Mouse (Mus musculus): Measurements from ENCODE around the gene Lypd4. TPM values are rescaled to one million over a fixed set of nuclear protein-coding genes. Genes with fewer than 3 reads are reported as not detected.
"Not testable (repeated sequence)": the region's sequence is repeated elsewhere in the genome, so short reads cannot be mapped to it uniquely, and the experiment has no call there.

Lypd4 gene
- polyA plus RNA-seq, 1 experiment from 2014 or later: not detected

DNA sequence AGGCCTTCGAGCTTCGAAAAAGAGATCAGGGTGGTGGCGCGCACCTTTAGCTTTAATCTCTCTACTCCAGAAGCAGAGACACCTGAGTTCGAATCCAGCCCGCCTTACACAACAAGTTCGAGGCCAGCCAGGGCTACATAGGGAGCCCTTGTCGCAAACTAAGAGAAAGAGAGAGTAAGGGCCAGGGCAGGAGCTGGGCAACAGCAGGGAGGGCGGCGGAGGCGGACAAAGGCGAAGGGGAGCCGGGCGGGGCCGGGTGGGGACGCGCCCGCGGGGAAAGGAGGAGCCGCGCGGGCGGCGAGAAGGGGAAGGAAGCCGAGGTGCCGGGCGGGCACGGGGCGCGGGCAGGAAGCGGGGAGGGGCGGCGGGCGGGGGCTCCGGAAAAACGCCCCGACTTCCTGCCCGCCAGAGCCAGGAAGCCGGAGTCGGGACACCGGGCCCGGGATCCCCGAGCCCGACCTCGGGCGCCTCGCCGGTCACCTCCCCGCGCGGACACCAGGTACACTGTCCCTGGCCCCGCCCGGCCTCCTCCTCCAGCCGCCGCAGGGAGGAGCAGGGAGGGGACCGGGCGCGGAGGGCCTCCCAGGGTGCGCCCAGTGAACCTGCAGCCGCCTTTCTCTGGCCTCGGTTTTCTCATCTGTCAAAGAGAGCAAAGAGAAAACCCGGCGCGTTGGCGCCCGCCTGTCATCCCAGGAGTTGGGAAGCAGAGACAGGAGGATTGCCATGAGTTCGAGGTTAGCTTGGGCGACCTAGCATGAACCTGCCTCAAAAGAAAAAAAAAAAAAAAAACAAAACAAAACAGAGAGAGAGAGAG is 33.1 kb upstream of the Lypd4 start, which contains the start of gene Arhgef1:
Gene Arhgef1 (plus strand): TSS at position 283 of the 814 bp plus-strand sequence.
- Histone ChIP-seq H3K4me2 (replicated peaks; ENCODE audit: low read depth, low read length) (peak within 1 kb of the TSS; percentile 71), H3K27me3 (ENCODE audit: control insufficient read depth, insufficient read depth, low read length) (no peaks in the 10 kb centered on the region), H3K27ac (ENCODE audit: low read length) (peak within 1 kb of the TSS; percentile 86), H3K9ac (replicated peaks; ENCODE audit: low read depth, low read length) (peak within 1 kb of the TSS; percentile 72), H3K9me3 (ENCODE audit: control insufficient read depth, low read depth, low read length) (no peaks in the 10 kb centered on the region), H3K4me3 (ENCODE audit: low read depth, low read length) (peak within 1 kb of the TSS; percentile 70), H3K4me1 (ENCODE audit: control insufficient read depth, insufficient read depth, low read length) (peaks cover 24% of the 10 kb centered on the region), H3K36me3 (ENCODE audit: control insufficient read depth, insufficient read depth, low read length) (peaks cover 2% of the 10 kb centered on the region; the same call in 1 of the 2 replicates)
- peak; percentile 11; the same call in 1 of the 2 replicates for ATAC-seq (ENCODE audit: insufficient number of reproducible peaks, insufficient read depth, low FRiP score, low read depth)
- WGBS: 6% methylated on average over 44 of the region's 68 CpGs

DNA sequence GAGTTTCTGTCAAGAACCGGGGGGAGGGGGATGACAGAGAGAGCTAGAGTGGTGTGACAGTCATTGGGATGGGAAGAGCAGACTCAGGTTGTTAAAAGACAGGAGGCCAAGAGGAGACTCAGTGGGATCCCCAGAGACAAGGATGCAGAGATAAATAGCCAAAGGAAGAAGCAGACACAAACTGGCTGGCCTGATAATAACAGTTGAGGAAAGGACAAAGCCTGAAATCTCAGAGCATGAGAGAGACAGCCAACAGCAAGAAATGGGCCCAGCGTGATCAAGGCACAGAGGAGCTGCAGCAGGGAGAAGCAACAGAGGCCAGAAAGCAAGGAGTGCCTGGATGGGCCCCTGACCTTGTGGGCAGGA is 32.5 kb upstream of the Lypd4 start:
- Histone ChIP-seq H3K4me3 (ENCODE audit: low read depth, low read length) (peak overlapping the region; percentile 70), H3K9ac (replicated peaks; ENCODE audit: low read depth, low read length) (peak overlapping the region; percentile 72), H3K4me1 (ENCODE audit: control insufficient read depth, insufficient read depth, low read length) (peaks cover 22% of the 10 kb centered on the region), H3K36me3 (ENCODE audit: control insufficient read depth, insufficient read depth, low read length) (no peaks in the 10 kb centered on the region), H3K27ac (ENCODE audit: low read length) (peak overlapping the region; percentile 86), H3K9me3 (ENCODE audit: control insufficient read depth, low read depth, low read length) (no peaks in the 10 kb centered on the region), H3K4me2 (replicated peaks; ENCODE audit: low read depth, low read length) (peak overlapping the region; percentile 71), H3K27me3 (ENCODE audit: control insufficient read depth, insufficient read depth, low read length) (no peaks in the 10 kb centered on the region)
- 49% methylated on average over 2 of the region's 2 CpGs for WGBS
- ATAC-seq (ENCODE audit: insufficient number of reproducible peaks, insufficient read depth, low FRiP score, low read depth): no peak

DNA sequence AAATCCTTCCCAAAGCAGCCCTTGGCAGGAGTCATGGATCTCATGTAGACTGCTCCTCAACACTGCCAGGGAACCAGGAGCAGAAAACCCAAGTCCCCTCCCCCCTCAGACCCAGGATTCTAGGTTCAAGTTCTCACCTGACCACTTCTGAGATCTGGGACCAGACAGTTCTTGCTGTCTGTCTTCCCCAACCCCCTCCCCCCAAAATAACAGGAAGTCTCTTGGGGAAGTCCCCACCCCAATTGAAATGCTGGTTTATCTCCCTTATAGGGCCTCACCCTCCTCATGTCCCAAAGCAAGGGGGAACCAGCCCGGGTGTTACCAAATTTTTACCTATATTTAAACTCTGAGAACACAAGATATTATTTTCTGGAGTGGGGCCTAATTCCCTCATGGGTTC is 32.1 kb upstream of the Lypd4 start:
- no peak overlapping the region for H3K4me2 ChIP-seq (replicated peaks; ENCODE audit: low read depth, low read length)
- WGBS: 60% methylated on average over 1 of the region's 1 CpGs
- no peak overlapping the region for H3K9ac ChIP-seq (replicated peaks; ENCODE audit: low read depth, low read length)
- no peaks in the 10 kb centered on the region for H3K36me3 ChIP-seq (ENCODE audit: control insufficient read depth, insufficient read depth, low read length)
- no peaks in the 10 kb centered on the region for H3K9me3 ChIP-seq (ENCODE audit: control insufficient read depth, low read depth, low read length)
- H3K4me3 ChIP-seq (ENCODE audit: low read depth, low read length): no peak overlapping the region
- peaks cover 18% of the 10 kb centered on the region for H3K4me1 ChIP-seq (ENCODE audit: control insufficient read depth, insufficient read depth, low read length)
- no peak for ATAC-seq (ENCODE audit: insufficient number of reproducible peaks, insufficient read depth, low FRiP score, low read depth)
- no peaks in the 10 kb centered on the region for H3K27me3 ChIP-seq (ENCODE audit: control insufficient read depth, insufficient read depth, low read length)
- no peak overlapping the region for H3K27ac ChIP-seq (ENCODE audit: low read length)

DNA sequence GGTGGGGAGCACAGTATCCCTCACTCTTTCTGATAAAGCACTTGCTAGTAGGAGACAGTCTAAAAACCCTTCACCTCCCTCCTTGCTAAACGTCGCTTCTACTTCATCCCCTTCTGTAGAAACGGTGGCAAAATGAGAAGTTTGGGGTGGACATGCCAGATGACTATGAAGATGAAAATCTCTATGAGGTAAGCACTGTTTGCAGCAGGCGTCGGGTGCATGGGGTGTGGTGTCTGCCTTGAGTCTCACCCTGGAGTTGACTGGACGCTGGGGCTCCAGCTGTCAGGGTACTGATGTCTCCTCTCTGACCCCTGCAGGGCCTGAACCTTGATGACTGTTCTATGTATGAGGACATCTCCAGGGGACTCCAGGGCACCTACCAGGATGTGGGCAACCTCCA is 31.4 kb upstream of the Lypd4 start:
- ATAC-seq (ENCODE audit: insufficient number of reproducible peaks, insufficient read depth, low FRiP score, low read depth): no peak
- Histone ChIP-seq H3K4me3 (ENCODE audit: low read depth, low read length) (no peak overlapping the region), H3K4me1 (ENCODE audit: control insufficient read depth, insufficient read depth, low read length) (peaks cover 11% of the 10 kb centered on the region; the same call in 1 of the 2 replicates), H3K4me2 (replicated peaks; ENCODE audit: low read depth, low read length) (no peak overlapping the region), H3K27ac (ENCODE audit: low read length) (no peak overlapping the region), H3K36me3 (ENCODE audit: control insufficient read depth, insufficient read depth, low read length) (no peaks in the 10 kb centered on the region), H3K27me3 (ENCODE audit: control insufficient read depth, insufficient read depth, low read length) (no peaks in the 10 kb centered on the region), H3K9me3 (ENCODE audit: control insufficient read depth, low read depth, low read length) (no peaks in the 10 kb centered on the region), H3K9ac (replicated peaks; ENCODE audit: low read depth, low read length) (no peak overlapping the region)
- 70% methylated on average over 6 of the region's 6 CpGs for WGBS

DNA sequence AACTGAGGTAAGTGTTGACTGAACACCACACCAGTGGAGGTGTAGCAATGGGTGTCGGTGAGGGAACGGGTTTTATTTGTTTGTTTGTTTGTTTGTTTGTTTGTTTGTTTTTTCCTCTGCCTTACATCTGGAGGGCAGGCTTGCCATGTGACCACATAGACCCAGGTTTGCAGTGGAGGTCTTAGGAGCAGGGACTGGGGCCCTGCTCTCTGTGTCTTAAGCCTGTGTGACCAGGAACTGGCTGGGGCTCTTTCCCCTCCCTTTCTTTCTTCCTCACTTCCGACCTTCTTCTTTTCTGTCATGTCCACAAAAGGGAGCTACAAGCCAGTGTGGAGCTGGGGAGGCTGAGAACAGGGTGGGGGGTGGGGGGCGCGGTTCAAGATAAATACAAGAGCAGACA is 28.2 kb upstream of the Lypd4 start:
- Histone ChIP-seq H3K36me3 (ENCODE audit: control insufficient read depth, insufficient read depth, low read length) (no peaks in the 10 kb centered on the region), H3K4me3 (ENCODE audit: low read depth, low read length) (no peak overlapping the region), H3K9ac (replicated peaks; ENCODE audit: low read depth, low read length) (no peak overlapping the region), H3K27ac (ENCODE audit: low read length) (no peak overlapping the region), H3K9me3 (ENCODE audit: control insufficient read depth, low read depth, low read length) (no peaks in the 10 kb centered on the region), H3K27me3 (ENCODE audit: control insufficient read depth, insufficient read depth, low read length) (no peaks in the 10 kb centered on the region), H3K4me1 (ENCODE audit: control insufficient read depth, insufficient read depth, low read length) (peaks cover 5% of the 10 kb centered on the region; the same call in 1 of the 2 replicates), H3K4me2 (replicated peaks; ENCODE audit: low read depth, low read length) (no peak overlapping the region)
- 74% methylated on average over 5 of the region's 5 CpGs for WGBS
- no peak for ATAC-seq (ENCODE audit: insufficient number of reproducible peaks, insufficient read depth, low FRiP score, low read depth)

DNA sequence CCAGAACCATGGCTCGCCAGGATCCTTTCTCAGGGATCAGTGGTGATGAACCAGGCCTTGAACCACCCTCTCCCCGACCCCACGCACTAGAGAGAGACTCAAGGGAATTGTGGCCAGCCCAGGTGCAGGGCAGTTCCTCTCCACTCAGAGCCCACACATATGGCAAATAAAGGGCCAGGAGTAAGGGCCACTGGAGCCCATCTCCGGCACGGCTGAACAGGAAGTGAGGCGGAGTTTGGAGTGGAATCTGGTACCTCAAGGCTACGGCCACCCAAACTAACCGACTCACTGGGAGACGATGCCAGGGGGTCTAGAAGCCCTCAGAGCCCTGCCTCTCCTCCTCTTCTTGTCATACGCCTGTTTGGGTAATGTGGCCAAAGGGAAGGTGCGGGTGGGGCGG is 27.5 kb upstream of the Lypd4 start, which contains the start of gene Cd79a:
Gene Cd79a (plus strand): TSS at position 158 of the 400 bp plus-strand sequence.
- Histone ChIP-seq H3K4me3 (ENCODE audit: low read depth, low read length) (no peak within 1 kb of the TSS), H3K27me3 (ENCODE audit: control insufficient read depth, insufficient read depth, low read length) (no peaks in the 10 kb centered on the region), H3K27ac (ENCODE audit: low read length) (no peak within 1 kb of the TSS), H3K36me3 (ENCODE audit: control insufficient read depth, insufficient read depth, low read length) (no peaks in the 10 kb centered on the region), H3K4me2 (replicated peaks; ENCODE audit: low read depth, low read length) (no peak within 1 kb of the TSS), H3K4me1 (ENCODE audit: control insufficient read depth, insufficient read depth, low read length) (peaks cover 2% of the 10 kb centered on the region; the same call in 1 of the 2 replicates), H3K9ac (replicated peaks; ENCODE audit: low read depth, low read length) (no peak within 1 kb of the TSS), H3K9me3 (ENCODE audit: control insufficient read depth, low read depth, low read length) (no peaks in the 10 kb centered on the region)
- ATAC-seq (ENCODE audit: insufficient number of reproducible peaks, insufficient read depth, low FRiP score, low read depth): no peak
- 68% methylated on average over 12 of the region's 12 CpGs for WGBS

DNA sequence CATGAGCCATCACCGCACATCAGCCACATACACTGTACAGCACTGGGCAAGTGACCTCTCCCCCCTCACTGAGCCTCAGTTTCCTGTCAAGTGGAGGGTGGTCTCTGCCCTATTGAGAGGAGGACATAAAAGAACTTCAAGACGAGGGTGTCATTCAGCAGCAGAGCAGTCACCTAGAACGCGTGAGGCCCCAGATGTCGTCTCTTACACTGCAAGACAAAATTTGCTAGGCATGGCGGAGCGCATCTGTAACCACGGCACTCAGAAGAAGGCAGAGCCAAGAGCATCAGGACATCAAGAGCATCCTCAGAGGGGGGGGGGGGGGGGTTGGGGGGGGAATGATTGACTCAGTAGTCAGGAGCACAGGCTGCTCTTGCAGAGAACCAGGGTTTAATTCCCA is 26.5 kb upstream of the Lypd4 start:
- Histone ChIP-seq H3K9ac (replicated peaks; ENCODE audit: low read depth, low read length) (no peak overlapping the region), H3K4me2 (replicated peaks; ENCODE audit: low read depth, low read length) (no peak overlapping the region), H3K27me3 (ENCODE audit: control insufficient read depth, insufficient read depth, low read length) (no peaks in the 10 kb centered on the region), H3K9me3 (ENCODE audit: control insufficient read depth, low read depth, low read length) (no peaks in the 10 kb centered on the region), H3K4me3 (ENCODE audit: low read depth, low read length) (no peak overlapping the region), H3K27ac (ENCODE audit: low read length) (no peak overlapping the region), H3K36me3 (ENCODE audit: control insufficient read depth, insufficient read depth, low read length) (no peaks in the 10 kb centered on the region; the same call in 1 of the 2 replicates), H3K4me1 (ENCODE audit: control insufficient read depth, insufficient read depth, low read length) (no peaks in the 10 kb centered on the region)
- 84% methylated on average over 8 of the region's 8 CpGs for WGBS
- ATAC-seq (ENCODE audit: insufficient number of reproducible peaks, insufficient read depth, low FRiP score, low read depth): no peak

DNA sequence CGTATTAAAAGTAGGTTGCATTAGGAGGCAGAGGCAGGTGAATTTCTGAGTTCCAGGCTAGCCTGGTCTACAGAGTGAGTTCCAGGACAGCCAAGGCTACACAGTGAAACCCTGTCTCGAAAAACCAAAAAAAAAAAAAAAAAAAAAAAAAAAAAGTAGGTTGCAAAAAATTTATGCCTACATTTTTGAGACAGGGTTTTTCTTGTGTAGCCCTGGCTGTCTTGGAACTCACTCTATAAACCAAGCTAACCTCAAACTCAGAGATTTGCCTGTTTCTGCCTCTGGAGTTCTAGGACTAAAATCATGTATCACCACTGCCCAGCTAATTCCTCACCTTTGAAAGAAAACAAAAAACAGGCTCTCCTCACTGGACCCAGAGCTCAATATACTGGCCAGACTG is 26.0 kb upstream of the Lypd4 start:
- WGBS: 91% methylated on average over 2 of the region's 2 CpGs
- H3K4me1 ChIP-seq (ENCODE audit: control insufficient read depth, insufficient read depth, low read length); H3K9ac ChIP-seq (replicated peaks; ENCODE audit: low read depth, low read length); H3K4me3 ChIP-seq (ENCODE audit: low read depth, low read length); H3K4me2 ChIP-seq (replicated peaks; ENCODE audit: low read depth, low read length); H3K36me3 ChIP-seq (ENCODE audit: control insufficient read depth, insufficient read depth, low read length); H3K27me3 ChIP-seq (ENCODE audit: control insufficient read depth, insufficient read depth, low read length); H3K9me3 ChIP-seq (ENCODE audit: control insufficient read depth, low read depth, low read length); ATAC-seq (ENCODE audit: insufficient number of reproducible peaks, insufficient read depth, low FRiP score, low read depth); H3K27ac ChIP-seq (ENCODE audit: low read length): not testable (repeated sequence)
